Mouse (Mus musculus) gastrocnemius, postnatal 14 days (tissue): ENCODE measurements around the gene 2610507B11Rik. TPM values are rescaled to one million over a fixed set of nuclear protein-coding genes. Genes with fewer than 3 reads are reported as not detected.

Experiments used
- DNase-seq: peaks from one replicate; pipeline ENCODE4 v3.0.0; 2021; ENCODE audit warnings: mixed read lengths
- intact Hi-C: fragments of 180-260 bp; cut with DNase I; formaldehyde crosslinking; loops from one replicate; pipeline ENCODE4 v1.15.1; 2025; ENCODE audit warnings: low total_unique reads
- total RNA-seq, 2 experiments: library from RNA; stranded (reverse); gene quantifications; 2 replicates each; pipeline ENCODE4 v1.2.3; 2021

2610507B11Rik gene
- total RNA-seq, 2 experiments from 2014 or later, result 157 to 161 TPM

DNA sequence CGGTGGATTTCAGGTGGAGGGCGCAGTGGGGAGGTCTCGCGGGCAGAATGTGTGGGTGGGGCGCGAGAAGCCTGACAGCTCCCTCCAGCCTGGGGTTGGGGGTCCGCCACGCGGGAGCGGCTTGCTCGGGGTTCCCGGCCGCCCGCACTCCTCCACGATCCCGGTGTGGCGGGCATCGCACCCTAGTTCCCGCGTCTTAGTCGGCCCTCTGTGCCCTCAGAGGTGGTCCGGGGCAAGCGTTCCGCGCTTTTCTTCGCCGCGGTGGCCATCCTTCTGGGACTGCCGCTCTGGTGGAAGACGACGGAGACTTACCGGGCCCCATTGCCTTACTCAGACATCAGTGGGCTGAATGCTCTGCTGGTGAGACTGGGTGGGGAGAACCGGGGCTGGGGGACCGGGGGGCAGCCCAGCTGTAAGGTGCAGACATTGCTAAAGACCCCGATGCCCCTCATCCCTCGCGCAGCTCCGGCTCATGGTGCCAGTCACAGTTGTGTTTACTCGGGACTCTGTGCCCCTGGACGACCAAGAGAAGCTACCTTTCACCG, 67.0 kb downstream of the 2610507B11Rik start:
- no peak for DNase-seq
- intact Hi-C loops, result no loop called here

DNA sequence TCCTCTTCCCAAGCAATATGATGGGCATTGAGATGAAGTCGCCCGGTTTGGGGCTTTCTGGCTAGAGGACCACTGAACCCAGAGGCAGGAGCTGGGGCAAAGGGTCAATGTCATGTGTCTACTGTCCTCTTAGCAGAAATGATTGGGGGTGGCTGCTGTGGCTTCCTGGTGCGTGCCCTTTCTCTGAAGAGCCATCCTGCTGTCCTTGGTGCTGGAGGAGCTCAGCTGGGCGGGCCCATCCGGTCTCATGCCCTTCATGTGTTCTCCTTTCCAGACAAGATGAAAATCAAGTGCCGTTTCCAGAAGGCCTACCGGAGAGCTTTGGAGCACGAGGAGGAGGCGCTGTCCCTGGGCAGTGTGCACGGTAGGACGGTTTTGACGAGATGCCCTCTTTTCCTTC, 71.1 kb downstream of the 2610507B11Rik start:
- DNase-seq, result no peak

GRCm38 (mm10) chr11:78333992-78334391, 72.4 kb downstream of the 2610507B11Rik start:
- DNase-seq, result no peak
- intact Hi-C loops, result no loop called here

More for the DNA sequence above, 71.1 kb downstream of the 2610507B11Rik start:
- intact Hi-C loops, result no loop called here

GRCm38 (mm10) chr11:78337040-78337439, 75.5 kb downstream of the 2610507B11Rik start:
- no peak for DNase-seq
- intact Hi-C loops, result no loop called here

Other genes with a start within 250 kb of the 2610507B11Rik start
- 1 to 10 TPM; 1.6 to 1.7 TPM for gene Dhrs13, start 229.5 kb upstream of the 2610507B11Rik start, total RNA-seq
- gene Flot2, start 223.8 kb upstream of the 2610507B11Rik start, total RNA-seq, result 10 to 100 TPM; 60.7 to 64.3 TPM
- 10 to 100 TPM; 18.9 to 22.2 TPM for gene Eral1, start 181.4 kb upstream of the 2610507B11Rik start, total RNA-seq
- gene Fam222b, start 167.1 kb upstream of the 2610507B11Rik start, total RNA-seq, result 1 to 10 TPM; 6.5 to 7.4 TPM
- 10 to 100 TPM in 1 of 2 experiments, 1 to 10 TPM in 1; 7.6 to 10.2 TPM for gene Traf4, start 96.2 kb upstream of the 2610507B11Rik start, total RNA-seq
- gene Nek8, start 85.1 kb upstream of the 2610507B11Rik start, total RNA-seq, result 1 to 10 TPM; 1.4 to 2.1 TPM
- 1 to 10 TPM; 3.5 to 4.4 TPM for gene Tlcd1, start 85.0 kb upstream of the 2610507B11Rik start, total RNA-seq
- gene Rpl23a, start 78.2 kb upstream of the 2610507B11Rik start, total RNA-seq, result 1,000 to 10,000 TPM; 1,019 to 1,174 TPM
- gene Rab34, start 73.3 kb upstream of the 2610507B11Rik start, total RNA-seq, result 10 to 100 TPM; 10.2 to 14.1 TPM
- under 1 TPM; 0.47 to 0.92 TPM for gene Proca1, start 68.4 kb upstream of the 2610507B11Rik start, total RNA-seq
- gene Sdf2, start 16.0 kb upstream of the 2610507B11Rik start, total RNA-seq, result 10 to 100 TPM; 45.1 to 47.5 TPM
- gene Supt6, start 15.8 kb upstream of the 2610507B11Rik start, total RNA-seq, result 10 to 100 TPM; 25.9 to 26.0 TPM
- gene BC030499, start 29.1 kb downstream of the 2610507B11Rik start, total RNA-seq, result under 1 TPM; 0.31 to 0.62 TPM
- gene Spag5, start 39.8 kb downstream of the 2610507B11Rik start, total RNA-seq, result 1 to 10 TPM; 5.3 TPM
- gene Aldoc, start 61.2 kb downstream of the 2610507B11Rik start, total RNA-seq, result 1 to 10 TPM; 1.5 to 2.1 TPM
- 10 to 100 TPM; 23.1 to 25.1 TPM for gene Pigs, start 66.7 kb downstream of the 2610507B11Rik start, total RNA-seq
- 10 to 100 TPM; 16.1 to 17.8 TPM for gene Unc119, start 81.7 kb downstream of the 2610507B11Rik start, total RNA-seq
- not detected for gene Foxn1, start 124.8 kb downstream of the 2610507B11Rik start, total RNA-seq
- gene Slc13a2, start 160.5 kb downstream of the 2610507B11Rik start, total RNA-seq, result not detected
- gene Slc46a1, start 203.9 kb downstream of the 2610507B11Rik start, total RNA-seq, result 1 to 10 TPM in 1 of 2 experiments, under 1 TPM in 1; 0.95 to 2.1 TPM
- under 1 TPM; 0.55 to 0.72 TPM for gene Sarm1, start 236.0 kb downstream of the 2610507B11Rik start, total RNA-seq
- gene Vtn, start 237.3 kb downstream of the 2610507B11Rik start, total RNA-seq, result 10 to 100 TPM; 24.3 to 31.5 TPM
- not detected for gene Sebox, start 241.7 kb downstream of the 2610507B11Rik start, total RNA-seq